Mouse (Mus musculus) CH12.LX (cell line): ENCODE data around the gene Ube2v1. TPM values are rescaled to one million over a fixed set of nuclear protein-coding genes. Genes with fewer than 3 reads are reported as not detected.

Experiments used
- DNase-seq: peaks from one replicate; pipeline ENCODE4 v3.0.0-alpha.2; 2013; ENCODE audit errors: extremely low read depth
- H3K27ac ChIP-seq: 2 replicates; pipeline ENCODE4 v1.5.1; 2012; ENCODE audit warnings: low read depth, mild to moderate bottlenecking, control low read depth, moderate library complexity; ENCODE audit not compliant: insufficient read depth
- H3K27me3 ChIP-seq: replicated peaks from 2 replicates; pipeline ENCODE3; 2012; ENCODE audit warnings: inconsistent platforms
- H3K36me3 ChIP-seq, 2 experiments: replicated peaks in 1 of 2; 2 replicates each; pipeline versions ENCODE3 to v1.6.1; 2012; ENCODE audit warnings: inconsistent platforms in 1 of 2, low read length in 1 of 2, mild to moderate bottlenecking in 1 of 2, mixed read lengths in 1 of 2, moderate library complexity in 1 of 2; ENCODE audit not compliant: control insufficient read depth in 1 of 2, insufficient read depth in 1 of 2
- H3K4me1 ChIP-seq, 2 experiments: 2 replicates each; pipeline ENCODE4 v1.6.1; 2012; ENCODE audit warnings: inconsistent platforms in 1 of 2, moderate library complexity in 1 of 2; ENCODE audit not compliant: insufficient read depth in 2 of 2, control insufficient read depth in 1 of 2
- H3K4me2 ChIP-seq: 2 replicates; pipeline ENCODE4 v1.6.1; 2012; ENCODE audit warnings: low read depth, mild to moderate bottlenecking, control low read depth; ENCODE audit not compliant: poor library complexity, insufficient read depth, severe bottlenecking
- H3K4me3 ChIP-seq, 3 experiments: fragments of 150-350 bp in 1 of 3; sonication (generic) in 1 of 3; replicated peaks in 1 of 3; 2 replicates each; pipeline versions ENCODE3 to v1.5.1; 2011 to 2012; ENCODE audit warnings: low read depth in 2 of 3, low read length in 2 of 3, mild to moderate bottlenecking in 2 of 3, moderate library complexity in 2 of 3, control low read depth in 1 of 3, improper control_type of control experiment in 1 of 3, inconsistent platforms in 1 of 3, mixed read lengths in 1 of 3; ENCODE audit not compliant: poor library complexity in 1 of 3
- H3K79me2 ChIP-seq: replicated peaks from 2 replicates; pipeline ENCODE4 v1.6.1; 2012; ENCODE audit warnings: mild to moderate bottlenecking, moderate library complexity; ENCODE audit not compliant: control insufficient read depth, poor library complexity, insufficient read depth, severe bottlenecking; ENCODE audit errors: extremely low read depth
- H3K9ac ChIP-seq: 2 replicates; pipeline ENCODE4 v1.6.1; 2012; ENCODE audit warnings: low read depth, mild to moderate bottlenecking, control low read depth, moderate library complexity; ENCODE audit not compliant: insufficient read depth
- H3K9me3 ChIP-seq: replicated peaks from 2 replicates; pipeline ENCODE3; 2012; ENCODE audit warnings: low read length, inconsistent platforms, mixed read lengths
- BHLHE40 ChIP-seq: IDR thresholded peaks from 2 replicates; pipeline ENCODE4 v1.6.1; 2011; ENCODE audit warnings: mild to moderate bottlenecking, low read depth, low read length, improper control_type of control experiment
- CHD1 ChIP-seq: IDR thresholded peaks from 2 replicates; pipeline ENCODE4 v1.6.1; 2012; ENCODE audit warnings: low read depth, low read length, improper control_type of control experiment, inconsistent platforms
- CHD2 ChIP-seq: IDR thresholded peaks from 2 replicates; pipeline ENCODE4 v1.6.1; 2011; ENCODE audit warnings: low read length, improper control_type of control experiment
- CTCF ChIP-seq, 2 experiments: IDR thresholded peaks in 1 of 2; conservative IDR thresholded peaks in 1 of 2; 2 replicates each; pipeline ENCODE4 v1.5.1; 2011 to 2012; ENCODE audit warnings: low read depth in 2 of 2, low read length in 2 of 2, improper control_type of control experiment in 1 of 2, inconsistent platforms in 1 of 2, mild to moderate bottlenecking in 1 of 2, moderate library complexity in 1 of 2
- E2F4 ChIP-seq: IDR thresholded peaks from 2 replicates; pipeline ENCODE4 v1.6.1; 2011; ENCODE audit warnings: low read depth, low read length, improper control_type of control experiment; ENCODE audit not compliant: insufficient replicate concordance
- ELF1 ChIP-seq: IDR thresholded peaks from 2 replicates; pipeline ENCODE4 v1.6.1; 2014; ENCODE audit warnings: low read depth, mild to moderate bottlenecking, inconsistent platforms, low read length, improper control_type of control experiment
- EP300 ChIP-seq: IDR thresholded peaks from 2 replicates; pipeline ENCODE4 v1.6.1; 2011; ENCODE audit warnings: low read length, improper control_type of control experiment
- ETS1 ChIP-seq: conservative IDR thresholded peaks from 2 replicates; pipeline ENCODE4 v1.6.1; 2012; ENCODE audit warnings: low read depth, mild to moderate bottlenecking, inconsistent platforms, low read length, improper control_type of control experiment, moderate library complexity
- GABPA ChIP-seq: IDR thresholded peaks from 2 replicates; pipeline ENCODE4 v1.6.1; 2012; ENCODE audit warnings: low read depth, low read length, improper control_type of control experiment, inconsistent platforms; ENCODE audit not compliant: insufficient replicate concordance
- HCFC1 ChIP-seq: IDR thresholded peaks from 2 replicates; pipeline ENCODE4 v1.6.1; 2012; ENCODE audit warnings: low read depth, mild to moderate bottlenecking, inconsistent platforms, low read length, improper control_type of control experiment
- IRF4 ChIP-seq: IDR thresholded peaks from 2 replicates; pipeline ENCODE4 v1.6.1; 2014; ENCODE audit warnings: low read depth, mild to moderate bottlenecking, inconsistent platforms, low read length, improper control_type of control experiment
- JUN ChIP-seq: IDR thresholded peaks from 2 replicates; pipeline ENCODE4 v1.6.1; 2011; ENCODE audit warnings: low read depth, mild to moderate bottlenecking, low read length, improper control_type of control experiment, moderate library complexity; ENCODE audit not compliant: insufficient read depth
- JUND ChIP-seq: conservative IDR thresholded peaks from 2 replicates; pipeline ENCODE4 v1.6.1; 2011; ENCODE audit warnings: low read depth, low read length, improper control_type of control experiment
- KAT2A ChIP-seq: IDR thresholded peaks from 2 replicates; pipeline ENCODE4 v1.6.1; 2012; ENCODE audit warnings: low read length, improper control_type of control experiment, inconsistent platforms; ENCODE audit not compliant: insufficient replicate concordance
- MAFK ChIP-seq: IDR thresholded peaks from 2 replicates; pipeline ENCODE4 v1.6.1; 2011; ENCODE audit warnings: low read length, improper control_type of control experiment; ENCODE audit not compliant: insufficient replicate concordance
- MAX ChIP-seq: IDR thresholded peaks from 2 replicates; pipeline ENCODE4 v1.6.1; 2011; ENCODE audit warnings: low read length, improper control_type of control experiment
- MAZ ChIP-seq: IDR thresholded peaks from 2 replicates; pipeline ENCODE4 v1.6.1; 2012; ENCODE audit warnings: low read depth, mild to moderate bottlenecking, inconsistent platforms, low read length, improper control_type of control experiment, moderate library complexity
- MEF2A ChIP-seq: IDR thresholded peaks from 2 replicates; pipeline ENCODE4 v1.6.1; 2014; ENCODE audit warnings: low read depth, mild to moderate bottlenecking, inconsistent platforms, low read length, improper control_type of control experiment, borderline replicate concordance
- MXI1 ChIP-seq: IDR thresholded peaks from 2 replicates; pipeline ENCODE4 v1.6.1; 2011; ENCODE audit warnings: mild to moderate bottlenecking, low read depth, low read length, improper control_type of control experiment
- MYC ChIP-seq: IDR thresholded peaks from 2 replicates; pipeline ENCODE4 v1.6.1; 2011; ENCODE audit warnings: low read depth, mild to moderate bottlenecking, improper control_type of control experiment, low read length
- NELFE ChIP-seq: IDR thresholded peaks from 2 replicates; pipeline ENCODE4 v1.6.1; 2011; ENCODE audit warnings: low read depth, low read length, improper control_type of control experiment
- NRF1 ChIP-seq: IDR thresholded peaks from 2 replicates; pipeline ENCODE4 v1.6.1; 2014; ENCODE audit warnings: low read depth, mild to moderate bottlenecking, inconsistent platforms, low read length, improper control_type of control experiment, moderate library complexity
- PAX5 ChIP-seq: IDR thresholded peaks from 2 replicates; pipeline ENCODE4 v1.6.1; 2012; ENCODE audit warnings: low read length, inconsistent platforms, mixed read lengths
- POLR2A ChIP-seq: IDR thresholded peaks from 2 replicates; pipeline ENCODE4 v1.6.1; 2011; ENCODE audit warnings: low read depth, mild to moderate bottlenecking, improper control_type of control experiment, low read length
- POLR2AphosphoS2 ChIP-seq: IDR thresholded peaks from 2 replicates; pipeline ENCODE4 v1.6.1; 2011; ENCODE audit warnings: low read depth, low read length, improper control_type of control experiment
- RAD21 ChIP-seq: IDR thresholded peaks from 2 replicates; pipeline ENCODE4 v1.6.1; 2011; ENCODE audit warnings: low read depth, mild to moderate bottlenecking, low read length, improper control_type of control experiment, moderate library complexity
- RCOR1 ChIP-seq: conservative IDR thresholded peaks from 2 replicates; pipeline ENCODE4 v1.6.1; 2012; ENCODE audit warnings: low read depth, mild to moderate bottlenecking, inconsistent platforms, low read length, improper control_type of control experiment
- SIN3A ChIP-seq: IDR thresholded peaks from 2 replicates; pipeline ENCODE4 v1.6.1; 2012; ENCODE audit warnings: low read length, improper control_type of control experiment, inconsistent platforms
- SMC3 ChIP-seq: IDR thresholded peaks from 2 replicates; pipeline ENCODE4 v1.6.1; 2011; ENCODE audit warnings: low read depth, low read length, improper control_type of control experiment
- TBP ChIP-seq: conservative IDR thresholded peaks from 2 replicates; pipeline ENCODE4 v1.6.1; 2011; ENCODE audit warnings: low read depth, low read length, improper control_type of control experiment
- TCF12 ChIP-seq: IDR thresholded peaks from 2 replicates; pipeline ENCODE4 v1.6.1; 2014; ENCODE audit warnings: low read depth, mild to moderate bottlenecking, inconsistent platforms, low read length, improper control_type of control experiment
- UBTF ChIP-seq: IDR thresholded peaks from 2 replicates; pipeline ENCODE4 v1.6.1; 2012; ENCODE audit warnings: low read depth, mild to moderate bottlenecking, inconsistent platforms, low read length, improper control_type of control experiment, moderate library complexity
- USF1 ChIP-seq: IDR thresholded peaks from 2 replicates; pipeline ENCODE4 v1.6.1; 2014; ENCODE audit warnings: low read depth, mild to moderate bottlenecking, inconsistent platforms, low read length, improper control_type of control experiment
- USF2 ChIP-seq: conservative IDR thresholded peaks from 2 replicates; pipeline ENCODE4 v1.6.1; 2011; ENCODE audit warnings: low read depth, low read length, improper control_type of control experiment
- ZC3H11A ChIP-seq: IDR thresholded peaks from 2 replicates; pipeline ENCODE4 v1.6.1; 2012; ENCODE audit warnings: low read depth, mild to moderate bottlenecking, inconsistent platforms, low read length, improper control_type of control experiment
- ZKSCAN1 ChIP-seq: IDR thresholded peaks from 2 replicates; pipeline ENCODE4 v1.6.1; 2012; ENCODE audit warnings: low read depth, inconsistent platforms, low read length, improper control_type of control experiment, borderline replicate concordance
- ZMIZ1 ChIP-seq: IDR thresholded peaks from 2 replicates; pipeline ENCODE4 v1.6.1; 2012; ENCODE audit warnings: low read depth, mild to moderate bottlenecking, inconsistent platforms, low read length, improper control_type of control experiment
- ZNF384 ChIP-seq: IDR thresholded peaks from 2 replicates; pipeline ENCODE4 v1.6.1; 2012; ENCODE audit warnings: low read depth, low read length, improper control_type of control experiment, inconsistent platforms
- dilution Hi-C: fragments of 300-500 bp; cut with MboI; formaldehyde crosslinking; loops from 2 replicates; pipeline ENCODE4 v1.14.3; 2020; ENCODE audit warnings: low sequenced_read_pairs; ENCODE audit not compliant: extremely low pct_unique_long_range_greater_than_20kb, extremely low pct_ligation_motif_present
- in situ Hi-C: fragments of 300-500 bp; cut with MboI; formaldehyde crosslinking; loops from 3 replicates; pipeline ENCODE4 v1.14.3; 2019; ENCODE audit warnings: low sequenced_read_pairs, low pct_ligation_motif_present, low pct_unique_long_range_greater_than_20kb, mixed read lengths
- polyA plus RNA-seq: library from polyadenylated mRNA; unstranded; fragments of >175 nt; gene quantifications from 2 replicates; pipeline ENCODE4 v1.2.1, GENCODE M21; 2012; ENCODE audit warnings: low read depth; ENCODE audit not compliant: insufficient read length
- total RNA-seq, 2 experiments: library from RNA; depleted of rRNA; stranded (reverse); fragments of 300-350 nt in 1 of 2; fragments of >200 nt in 1 of 2; gene quantifications; 2 replicates each; pipeline ENCODE4 v1.2.3; 2012 to 2014

Gene Ube2v1
- total and polyA plus RNA-seq, 3 experiments = 92.8 to 184 (median 126) TPM

DNA sequence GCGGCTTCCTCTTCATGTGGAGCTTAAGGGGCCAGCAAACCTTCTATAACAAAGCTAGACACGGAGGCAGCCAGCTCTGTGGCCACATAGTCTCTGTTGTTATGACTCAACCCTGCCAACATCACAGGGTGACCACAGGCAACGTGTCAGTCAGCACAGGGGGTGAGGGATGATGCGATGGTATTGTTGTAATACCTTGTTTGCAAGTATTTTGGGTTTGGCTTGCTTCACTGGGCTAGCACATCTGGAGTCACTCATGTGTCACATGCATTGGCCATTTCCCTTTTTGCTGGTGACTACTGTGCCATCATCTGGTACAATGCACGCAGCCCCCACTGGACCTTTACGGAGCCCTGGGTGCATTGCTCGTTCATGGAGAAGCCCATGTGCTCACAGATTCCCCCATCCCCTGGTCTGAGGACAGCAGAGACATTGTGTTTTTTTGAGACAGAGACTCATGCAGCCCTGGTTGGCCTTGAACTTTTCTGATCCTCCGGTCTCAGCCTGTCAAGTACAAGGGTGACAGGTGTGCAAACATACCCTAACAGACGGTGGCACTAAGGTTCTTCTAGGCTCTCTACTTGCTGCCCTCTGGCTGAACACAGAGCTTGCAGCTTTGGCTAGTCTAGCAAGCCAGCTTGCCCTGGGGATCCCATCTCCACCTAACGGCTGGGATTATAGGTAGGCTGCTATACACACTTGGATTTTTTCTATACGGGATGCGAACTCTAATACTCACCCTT, 17.6 kb upstream of the Ube2v1 start:
- Histone ChIP-seq H3K9me3 (no peaks in the 10 kb centered on the region), H3K36me3 (peaks cover 53 to 85% of the 10 kb centered on the region in 2 experiments), H3K9ac (no peak overlapping the region), H3K27me3 (no peaks in the 10 kb centered on the region), H3K79me2 (no peaks in the 10 kb centered on the region), H3K4me2 (peak overlapping the region; percentile 31; the same call in 1 of the 2 replicates), H3K4me1 (peaks cover 28 to 33% of the 10 kb centered on the region in 2 experiments), H3K4me3 (no peak overlapping the region), H3K27ac (peak overlapping the region; percentile 61)
- peak; percentile 87 for DNase-seq
- in situ Hi-C loops = no loop called here
- dilution Hi-C loops = no loop called here
- TF ChIP-seq USF1 (no peak), RAD21 (peak; percentile 43), NELFE (no peak; the same call in 1 of the 2 replicates), IRF4 (peak; percentile 97), JUND (peak; percentile 75), EP300 (peak; percentile 85), HCFC1 (no peak), TCF12 (peak; percentile 86), KAT2A (no peak), MEF2A (peak; percentile 86), MXI1 (peak; percentile 88), SIN3A (peak; percentile 82; the same call in 1 of the 2 replicates), E2F4 (no peak), BHLHE40 (peak; percentile 99), POLR2A (no peak), CHD2 (peak; percentile 57; the same call in 1 of the 2 replicates), PAX5 (no peak), ZKSCAN1 (no peak), JUN (peak; percentile 76), MYC (peak; percentile 90), SMC3 (peak; percentile 10), MAFK (peak; percentile 53), ZC3H11A (no peak), ELF1 (peak; percentile 45; the same call in 1 of the 2 replicates), ETS1 (peak; percentile 99), MAX (peak; percentile 76; the same call in 1 of the 2 replicates), GABPA (no peak), CTCF (conservative IDR thresholded peaks at IDR 0.05 in 1 of 2, IDR thresholded peaks at IDR 0.05 in 1 of 2; ENCODE audit: low read depth in 2 of 2, low read length in 2 of 2) (peak in 1 of 2 experiments; percentile 47; a peak in 2 of 4 replicates), POLR2AphosphoS2 (no peak), UBTF (no peak), ZNF384 (no peak), TBP (no peak), USF2 (no peak), NRF1 (peak; percentile 19; the same call in 1 of the 2 replicates), ZMIZ1 (no peak), RCOR1 (no peak; the same call in 1 of the 2 replicates), CHD1 (no peak), MAZ (peak; percentile 77)
